Mouse (Mus musculus) lung, postnatal 0 days (tissue): ENCODE measurements around the gene Gng7.

Experiments
- CTCF ChIP-seq: IDR thresholded peaks from 2 replicates; pipeline ENCODE4 v1.5.1; 2016; ENCODE audit warnings: antibody characterized with exemption, mild to moderate bottlenecking
- EP300 ChIP-seq: IDR thresholded peaks from 2 replicates; pipeline ENCODE4 v1.6.1; 2016; ENCODE audit warnings: antibody characterized with exemption, mild to moderate bottlenecking, control low read depth

DNA sequence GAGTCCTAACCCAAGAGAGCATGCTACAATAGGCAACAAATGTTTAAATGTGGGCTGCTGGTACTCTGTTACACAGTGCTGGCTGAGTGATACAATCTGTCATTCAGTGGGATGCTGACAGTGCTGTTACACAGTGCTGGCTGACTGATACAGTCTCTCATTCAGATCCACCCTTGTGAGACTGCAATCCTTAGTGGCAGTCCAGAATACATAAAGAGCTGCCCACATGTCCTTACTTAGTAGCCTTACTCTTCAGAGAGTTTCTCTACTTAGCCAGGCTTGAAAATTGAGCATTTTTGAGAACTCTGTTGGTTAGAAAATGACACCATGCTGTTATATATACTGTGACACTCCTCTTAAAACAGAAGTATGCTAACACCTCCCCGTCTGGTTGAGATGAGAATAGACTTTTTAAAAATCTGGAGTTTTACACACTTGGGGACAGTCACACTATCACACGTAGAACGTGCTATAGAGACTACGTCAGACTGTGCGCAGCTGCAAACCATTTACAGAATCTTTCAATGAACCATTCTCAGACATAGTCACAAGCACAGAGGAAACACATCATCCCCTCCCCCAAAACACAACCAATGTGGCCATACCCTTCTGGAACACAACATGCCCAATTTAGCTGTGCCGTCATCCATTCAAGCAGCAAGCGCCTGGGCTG lies 8.6 kb downstream of the Gng7 start:
- TF ChIP-seq CTCF (no peak), EP300 (no peak)
